Mouse (Mus musculus): ENCODE data around the gene Kpna2.
"Not testable (repeated sequence)": the region's sequence is repeated elsewhere in the genome, so short reads cannot be mapped to it uniquely, and the experiment has no call there.

The Kpna2 gene

GRCm38 (mm10) chr11:106999151-106999948 is at the start of gene Kpna2:
TSS of gene Kpna2 (minus strand) at chr11:106999541.
- DNase-seq (ENCODE audit: low spot score in 2 of 2) = peak; percentile 63 to 90

GRCm38 (mm10) chr11:107046766-107047620 is 47.7 kb upstream of the Kpna2 start:
- no peak for DNase-seq (ENCODE audit: low spot score in 2 of 2)

- DNase-seq (ENCODE audit: low spot score in 2 of 2) = no peak
These were observed 46.2 kb upstream of the Kpna2 start for GRCm38 (mm10) chr11:107045546-107045945.

- DNase-seq (ENCODE audit: low spot score in 2 of 2) = peak in 1 of 2 experiments; percentile 68
These were observed 45.0 kb upstream of the Kpna2 start for GRCm38 (mm10) chr11:107044321-107044720.

GRCm38 (mm10) chr11:107043361-107043760 is 44.0 kb upstream of the Kpna2 start:
- DNase-seq (ENCODE audit: low spot score in 2 of 2) = no peak

GRCm38 (mm10) chr11:107041396-107041795 is 42.1 kb upstream of the Kpna2 start:
- no peak for DNase-seq (ENCODE audit: low spot score in 2 of 2)

GRCm38 (mm10) chr11:107039417-107039816 is 40.1 kb upstream of the Kpna2 start:
- DNase-seq (ENCODE audit: low spot score in 2 of 2) = no peak

- DNase-seq (ENCODE audit: low spot score in 2 of 2) = no peak
These were observed 34.9 kb upstream of the Kpna2 start for GRCm38 (mm10) chr11:107034085-107034810.

GRCm38 (mm10) chr11:107031635-107032034 is 32.3 kb upstream of the Kpna2 start:
- no peak for DNase-seq (ENCODE audit: low spot score in 2 of 2)

GRCm38 (mm10) chr11:107029536-107029935 is 30.2 kb upstream of the Kpna2 start:
- DNase-seq (ENCODE audit: low spot score in 2 of 2) = no peak

- no peak for DNase-seq (ENCODE audit: low spot score in 2 of 2)
These were observed 29.4 kb upstream of the Kpna2 start for GRCm38 (mm10) chr11:107028754-107029153.

- peak in 1 of 2 experiments; percentile 82 for DNase-seq (ENCODE audit: low spot score in 2 of 2)
These were observed 28.9 kb upstream of the Kpna2 start for GRCm38 (mm10) chr11:107028275-107028618.

GRCm38 (mm10) chr11:107027431-107028274 is 28.3 kb upstream of the Kpna2 start:
- DNase-seq (ENCODE audit: low spot score in 2 of 2) = peak in 1 of 2 experiments; percentile 71

GRCm38 (mm10) chr11:107026554-107027430 is 27.5 kb upstream of the Kpna2 start:
- no peak for DNase-seq (ENCODE audit: low spot score in 2 of 2)

- no peak for DNase-seq (ENCODE audit: low spot score in 2 of 2)
These were observed 26.3 kb upstream of the Kpna2 start, which contains the start of gene 1810010H24Rik for GRCm38 (mm10) chr11:107025411-107026321. TSS of gene 1810010H24Rik (plus strand) at chr11:107025681.

- no peak for DNase-seq (ENCODE audit: low spot score in 2 of 2)
These were observed 25.1 kb upstream of the Kpna2 start for GRCm38 (mm10) chr11:107024406-107024805.

- no peak for DNase-seq (ENCODE audit: low spot score in 2 of 2)
These were observed 22.8 kb upstream of the Kpna2 start for GRCm38 (mm10) chr11:107022050-107022683.

GRCm38 (mm10) chr11:107019722-107020121 is 20.4 kb upstream of the Kpna2 start:
- DNase-seq (ENCODE audit: low spot score in 2 of 2) = not testable (repeated sequence)
